Mouse (Mus musculus): Measurements from ENCODE around the gene Pank3. TPM values are rescaled to one million over a fixed set of nuclear protein-coding genes. Genes with fewer than 3 reads are reported as not detected.
"Not testable (repeated sequence)": the region's sequence is repeated elsewhere in the genome, so short reads cannot be mapped to it uniquely, and the experiment has no call there.

Gene Pank3
- polyA plus RNA-seq, 1 experiment from 2014 or later, result 26.4 TPM

DNA sequence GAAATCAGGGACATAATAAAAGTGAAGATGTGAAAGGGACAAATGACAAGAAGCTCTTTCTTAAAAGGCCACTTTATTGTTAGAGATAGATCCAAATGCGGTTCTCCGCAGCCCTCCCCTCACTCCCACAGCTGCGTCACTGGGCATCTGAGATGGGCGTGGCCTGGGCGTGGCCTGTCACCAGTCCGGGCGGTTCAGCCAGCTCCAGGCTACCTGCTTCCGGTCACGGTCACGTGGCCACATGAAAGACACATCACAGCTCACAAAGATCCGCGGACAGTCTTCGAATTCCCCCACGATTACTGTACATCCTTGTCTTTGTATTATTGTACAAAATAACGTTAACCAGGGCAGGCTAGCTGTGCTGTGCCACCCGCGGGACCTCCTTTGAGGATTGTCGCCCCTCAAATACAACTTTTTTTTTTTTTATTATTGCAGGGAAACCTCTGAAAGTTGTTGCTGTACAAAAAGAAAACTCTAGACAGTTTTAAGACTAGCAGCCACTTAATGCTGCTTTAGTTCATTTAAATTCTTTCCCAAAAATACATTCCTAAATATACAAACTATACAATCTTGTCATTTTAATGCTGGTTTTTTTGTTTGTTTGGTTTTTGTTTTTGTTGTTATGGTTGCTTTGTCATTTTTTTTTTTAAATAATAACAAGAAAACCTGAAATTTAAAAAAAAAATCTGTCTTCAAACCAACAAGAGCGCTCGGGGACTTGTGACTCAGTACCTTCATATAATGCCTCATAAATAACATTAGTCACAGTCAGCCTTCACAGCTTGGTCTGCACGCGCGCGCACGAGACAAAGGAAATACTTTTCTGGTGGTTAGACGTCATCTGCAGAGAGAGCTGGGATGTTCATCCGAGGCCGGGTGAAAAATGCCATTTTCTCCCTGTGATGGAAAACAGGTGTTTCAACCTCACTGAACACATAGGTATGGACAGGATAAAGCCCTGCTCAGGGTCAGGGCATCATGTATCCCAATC, 69.4 kb downstream of the Pank3 start:
- H3K9me3 ChIP-seq (ENCODE audit: control insufficient read depth, low read length), result no peaks in the 10 kb centered on the region
- peak overlapping the region; percentile 32 for H3K4me3 ChIP-seq (ENCODE audit: low read depth, low read length)
- 22% methylated on average over 28 of the region's 28 CpGs for WGBS
- H3K27ac ChIP-seq (ENCODE audit: low read depth), result no peak overlapping the region
- H3K4me1 ChIP-seq (replicated peaks; ENCODE audit: control insufficient read depth, insufficient read depth, low read length), result peaks cover under 1% of the 10 kb centered on the region
- ATAC-seq (replicated peaks; ENCODE audit: low FRiP score, low TSS enrichment, low read depth) (peak; percentile 82), DNase-seq (ENCODE audit: low spot score) (peak; percentile 90)
- 0 out of 2 replicates have a peak, but pooled peaks cover 11% of the 10 kb centered on the region for H3K36me3 ChIP-seq (ENCODE audit: control insufficient read depth, insufficient read depth, low read length)
- peak overlapping the region; percentile 38; the same call in 1 of the 2 replicates for H3K9ac ChIP-seq (ENCODE audit: low read length)
- peak overlapping the region; percentile 67 for H3K4me2 ChIP-seq (ENCODE audit: low read length)
- no peaks in the 10 kb centered on the region for H3K27me3 ChIP-seq (replicated peaks; ENCODE audit: control insufficient read depth, insufficient read depth, low read length)

DNA sequence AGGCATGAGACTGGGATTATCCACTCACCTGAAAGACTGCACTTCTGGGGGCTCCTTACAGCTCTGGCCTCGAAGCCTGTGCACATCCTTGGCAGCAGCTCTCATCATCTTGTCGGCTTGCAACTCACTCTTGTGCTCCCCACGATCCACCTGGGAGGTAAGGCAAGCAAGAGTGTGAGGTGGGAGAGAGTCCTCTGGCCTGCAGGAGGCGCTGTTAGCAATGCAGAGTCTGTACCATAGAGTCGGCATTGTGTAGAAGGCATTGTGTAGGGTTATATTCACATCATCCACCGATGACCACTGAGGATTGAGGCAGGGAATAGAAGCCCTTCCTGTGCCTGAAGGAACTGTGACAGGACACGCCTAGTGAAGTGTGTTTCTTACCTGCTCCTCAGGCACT, 71.0 kb downstream of the Pank3 start:
- Histone ChIP-seq H3K4me1 (replicated peaks; ENCODE audit: control insufficient read depth, insufficient read depth, low read length) (no peaks in the 10 kb centered on the region), H3K9me3 (ENCODE audit: control insufficient read depth, low read length) (no peaks in the 10 kb centered on the region), H3K27ac (ENCODE audit: low read depth) (no peak overlapping the region), H3K4me2 (ENCODE audit: low read length) (no peak overlapping the region), H3K36me3 (ENCODE audit: control insufficient read depth, insufficient read depth, low read length) (0 out of 2 replicates have a peak, but pooled peaks cover 11% of the 10 kb centered on the region), H3K9ac (ENCODE audit: low read length) (no peak overlapping the region), H3K27me3 (replicated peaks; ENCODE audit: control insufficient read depth, insufficient read depth, low read length) (no peaks in the 10 kb centered on the region), H3K4me3 (ENCODE audit: low read depth, low read length) (no peak overlapping the region)
- 85% methylated on average over 7 of the region's 7 CpGs for WGBS
- DNase-seq (ENCODE audit: low spot score) (no peak), ATAC-seq (replicated peaks; ENCODE audit: low FRiP score, low TSS enrichment, low read depth) (no peak)

DNA sequence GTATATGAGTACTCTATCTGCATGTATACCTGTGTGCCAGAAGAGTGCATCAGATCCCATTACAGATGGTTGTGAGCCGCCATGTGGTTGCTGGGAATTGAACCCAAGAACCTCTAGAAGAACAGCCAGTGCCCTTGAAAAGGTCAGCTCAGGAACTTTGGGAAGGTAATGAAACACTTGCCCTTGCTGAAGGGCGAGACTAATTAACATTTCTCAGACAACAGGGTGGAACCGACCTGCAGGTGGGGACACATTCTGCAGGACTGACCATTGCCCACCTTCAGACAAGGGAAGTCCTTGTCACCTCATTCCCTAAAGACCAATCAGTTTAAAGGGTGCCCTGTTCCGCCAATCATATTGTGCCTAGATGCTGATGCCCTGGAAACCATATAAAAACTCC, 71.5 kb downstream of the Pank3 start:
- H3K4me1 ChIP-seq (replicated peaks; ENCODE audit: control insufficient read depth, insufficient read depth, low read length), result not testable (repeated sequence)
- WGBS, result 92% methylated on average over 4 of the region's 4 CpGs

More for the DNA sequence above, 71.5 kb downstream of the Pank3 start:
- H3K4me2 ChIP-seq (ENCODE audit: low read length); H3K9me3 ChIP-seq (ENCODE audit: control insufficient read depth, low read length); H3K27me3 ChIP-seq (replicated peaks; ENCODE audit: control insufficient read depth, insufficient read depth, low read length); H3K4me3 ChIP-seq (ENCODE audit: low read depth, low read length); DNase-seq (ENCODE audit: low spot score); H3K27ac ChIP-seq (ENCODE audit: low read depth); ATAC-seq (replicated peaks; ENCODE audit: low FRiP score, low TSS enrichment, low read depth); H3K9ac ChIP-seq (ENCODE audit: low read length): not testable (repeated sequence)
- H3K36me3 ChIP-seq (ENCODE audit: control insufficient read depth, insufficient read depth, low read length), result 0 out of 2 replicates have a peak, but pooled peaks cover 11% of the 10 kb centered on the region

MicroRNA genes within 50 kb of the gene (microRNA counts, 519-probe panel; counts per million panel counts)
- microRNA mmu-miR-103, result 4,987 counts per million, percentile 85 among the panel's probes with 10 or more counts

Small RNA genes lying within 50 kb of the gene (microRNA-seq; reads per million reads assigned to microRNA genes)
- 7.3 reads per million, percentile 37 among the genes with 10 or more reads in this experiment for gene Mir103-1

Other genes starting within 250 kb of the Pank3 start
- 0.43 and 1.2 TPM in 2 replicates for gene Fbll1, start 29.4 kb downstream of the Pank3 start, polyA plus RNA-seq (2014; fragmentation: Nextera tagmentation; extraction: Ambion mirVana)
- gene Rars, start 65.0 kb downstream of the Pank3 start, polyA plus RNA-seq (2014; fragmentation: Nextera tagmentation; extraction: Ambion mirVana), result 103 and 112 TPM in 2 replicates
- gene Wwc1, start 211.0 kb downstream of the Pank3 start, polyA plus RNA-seq (2014; fragmentation: Nextera tagmentation; extraction: Ambion mirVana), result 9.3 and 12.4 TPM in 2 replicates

All from intestine, embryonic 14.5 days (tissue).